Mouse (Mus musculus): Measurements from ENCODE around the gene Gpc1. TPM values are rescaled to one million over a fixed set of nuclear protein-coding genes. Genes with fewer than 3 reads are reported as not detected.

Gpc1 gene
- total RNA-seq, 2 experiments from 2014 or later = 78.7 to 81.8 TPM

DNA sequence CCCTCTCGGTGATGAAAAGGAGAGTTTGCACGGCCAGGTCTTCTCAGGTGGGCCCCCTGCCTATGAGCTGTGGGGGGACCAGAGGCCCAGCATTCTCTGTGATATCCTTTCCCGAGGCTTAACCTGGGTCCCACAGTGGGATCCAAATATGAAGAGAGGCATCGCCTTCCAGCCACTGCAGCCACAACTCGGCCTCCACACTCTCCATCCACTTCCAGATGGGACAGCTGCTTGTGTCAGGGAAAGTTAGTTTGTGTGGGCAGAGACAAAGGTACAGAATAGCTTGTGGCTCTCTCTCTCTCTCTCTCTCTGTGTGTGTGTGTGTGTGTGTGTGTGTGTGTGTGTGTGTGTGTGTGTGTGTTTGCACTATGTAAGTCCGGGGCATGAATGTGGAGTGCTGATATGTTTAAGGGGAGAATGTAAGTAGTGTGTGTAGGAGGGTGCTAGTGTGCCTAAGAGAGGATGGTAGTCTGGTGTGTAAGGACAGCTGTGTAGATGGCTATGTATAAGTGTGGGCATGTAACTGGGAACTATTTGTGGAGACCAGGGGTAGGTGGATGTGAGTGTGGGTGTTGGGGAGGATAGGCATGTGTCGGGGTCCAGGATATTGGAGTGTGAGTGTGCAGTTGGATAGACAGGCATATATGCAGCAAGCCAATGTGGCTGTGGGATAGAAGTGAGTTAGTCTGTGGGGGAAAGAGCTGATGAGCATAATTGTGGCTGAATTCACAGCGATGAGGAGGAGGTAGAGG is 44.1 kb downstream of the Gpc1 start:
- DNase-seq (ENCODE audit: low spot score in 2 of 2) = peak; percentile 39
- intact Hi-C loops (cut with DNase I) = no loop called here

DNA sequence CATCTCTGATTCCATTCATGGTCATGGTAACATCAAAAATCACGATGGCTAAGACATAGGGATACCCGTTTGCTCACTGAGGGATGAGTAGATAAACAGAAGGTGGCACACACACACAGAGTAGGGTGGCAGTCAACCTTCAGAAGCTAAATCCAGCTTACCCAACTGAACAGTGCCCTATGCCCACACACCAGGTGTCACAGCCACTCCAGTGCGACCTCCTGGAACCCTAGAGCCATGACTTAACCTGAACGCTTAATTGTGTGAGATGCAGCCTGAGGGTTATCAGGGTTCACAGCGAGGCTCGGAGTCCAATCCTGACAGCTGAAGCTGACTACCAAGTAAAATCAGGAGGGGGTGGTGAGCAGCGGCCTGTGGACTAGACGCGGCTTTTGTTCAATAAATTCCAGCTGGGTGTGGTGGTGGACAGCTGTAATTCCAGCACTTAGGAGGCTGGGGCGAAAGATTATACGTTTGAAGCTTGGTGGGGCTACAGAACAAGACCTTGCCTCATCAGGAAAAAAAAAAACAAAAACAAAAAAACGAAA is 46.1 kb downstream of the Gpc1 start:
- DNase-seq (ENCODE audit: low spot score in 2 of 2) = no peak
- intact Hi-C loops (cut with DNase I) = no loop called here

DNA sequence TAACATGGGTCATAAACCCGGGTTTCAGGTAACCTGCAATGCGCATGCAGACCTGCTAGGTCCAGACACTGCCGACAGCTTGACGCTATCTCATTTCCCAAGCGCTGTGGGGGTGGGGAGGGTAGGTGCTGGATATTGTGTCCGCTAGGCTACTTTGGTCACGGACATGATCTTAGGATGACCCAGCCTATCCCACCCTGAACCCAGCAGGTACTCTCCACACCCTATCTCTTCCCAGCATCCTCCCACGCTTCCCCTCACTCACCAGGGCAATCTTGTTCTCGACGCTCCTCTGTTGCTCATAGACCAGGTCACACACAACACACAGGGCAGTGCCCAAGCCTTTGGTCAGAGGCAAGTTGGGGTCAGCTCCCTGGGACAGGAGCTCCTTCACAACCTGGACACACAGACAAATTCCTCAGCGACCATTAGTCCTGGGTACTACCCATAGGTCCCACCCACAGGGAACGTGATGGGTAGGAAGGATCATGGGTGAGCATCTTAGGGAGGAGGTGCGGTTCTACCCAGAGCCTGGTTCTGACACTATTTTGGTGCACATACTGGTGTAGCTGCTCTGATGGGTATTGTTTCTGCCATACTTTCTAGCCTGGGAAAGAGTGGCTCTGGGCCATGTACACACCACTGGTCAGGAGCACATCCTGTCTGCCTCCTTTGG is 46.8 kb downstream of the Gpc1 start:
- intact Hi-C loops (cut with DNase I) = no loop called here
- DNase-seq (ENCODE audit: low spot score in 2 of 2) = no peak

DNA sequence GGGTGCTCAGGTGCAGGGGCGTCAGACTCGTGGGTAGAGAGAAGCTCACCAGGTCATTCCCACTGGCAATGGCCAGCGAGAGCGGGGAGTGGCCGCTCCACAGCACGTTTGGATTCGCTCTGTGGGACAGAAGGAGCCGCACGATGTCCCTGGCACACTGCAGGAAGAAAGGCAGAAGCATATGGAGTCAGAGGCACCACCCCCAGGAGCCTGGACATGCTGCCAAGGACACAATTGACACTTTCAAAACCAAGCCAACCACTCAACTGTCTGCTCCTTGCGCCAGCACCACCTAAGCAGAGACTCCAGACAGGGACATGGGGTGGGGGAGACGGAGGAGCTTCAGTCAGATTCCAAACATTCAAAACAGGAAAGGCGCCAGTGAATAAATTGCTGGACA is 47.8 kb downstream of the Gpc1 start:
- intact Hi-C loops (cut with DNase I) = no loop called here
- DNase-seq (ENCODE audit: low spot score in 2 of 2) = peak; percentile 66 to 80

DNA sequence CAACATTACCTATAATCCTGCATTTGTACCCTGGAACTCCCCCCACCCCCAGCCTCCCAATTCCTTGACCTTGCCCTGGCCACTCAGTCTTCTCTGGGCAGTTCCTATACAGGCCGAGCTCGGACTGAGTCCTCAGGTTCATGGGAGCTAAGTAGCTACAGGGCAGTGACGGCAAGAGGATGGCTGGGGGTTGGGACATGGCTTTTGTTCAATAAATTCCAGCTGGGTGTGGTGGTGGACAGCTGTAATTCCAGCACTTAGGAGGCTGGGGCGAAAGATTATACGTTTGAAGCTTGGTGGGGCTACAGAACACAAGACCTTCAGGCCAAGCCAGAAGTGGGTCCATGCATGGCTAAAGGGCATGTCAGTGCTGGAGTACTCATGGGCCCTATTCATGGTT is 48.7 kb downstream of the Gpc1 start:
- intact Hi-C loops (cut with DNase I) = loop anchor here (10.0 kb wide), 1 partner anchor 365 kb away; the partner anchor contains the start of gene Olfr1414
- DNase-seq (ENCODE audit: low spot score in 2 of 2) = no peak

DNA sequence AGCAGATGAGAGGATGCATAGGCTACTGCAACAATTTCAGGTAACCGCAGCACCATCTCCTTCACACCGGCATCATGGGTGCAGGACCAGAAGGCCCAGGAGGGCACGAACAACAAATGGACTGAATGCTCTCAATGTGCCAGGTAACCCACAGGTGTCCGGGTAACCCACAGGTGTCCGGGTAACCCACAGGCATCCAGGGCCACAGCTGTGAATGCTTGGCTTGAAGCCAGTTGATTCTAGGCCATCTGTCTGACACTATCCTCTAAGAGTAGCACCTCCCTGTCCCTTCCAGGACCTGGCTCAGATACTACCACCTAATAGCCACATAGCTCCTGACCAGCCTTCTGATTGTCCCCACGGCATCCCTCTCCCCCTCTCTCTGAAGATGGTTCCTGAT is 50.5 kb downstream of the Gpc1 start:
- intact Hi-C loops (cut with DNase I) = loop anchor here (10.0 kb wide), 1 partner anchor 367 kb away; the partner anchor contains the start of gene Olfr1414
- DNase-seq (ENCODE audit: low spot score in 2 of 2) = no peak

DNA sequence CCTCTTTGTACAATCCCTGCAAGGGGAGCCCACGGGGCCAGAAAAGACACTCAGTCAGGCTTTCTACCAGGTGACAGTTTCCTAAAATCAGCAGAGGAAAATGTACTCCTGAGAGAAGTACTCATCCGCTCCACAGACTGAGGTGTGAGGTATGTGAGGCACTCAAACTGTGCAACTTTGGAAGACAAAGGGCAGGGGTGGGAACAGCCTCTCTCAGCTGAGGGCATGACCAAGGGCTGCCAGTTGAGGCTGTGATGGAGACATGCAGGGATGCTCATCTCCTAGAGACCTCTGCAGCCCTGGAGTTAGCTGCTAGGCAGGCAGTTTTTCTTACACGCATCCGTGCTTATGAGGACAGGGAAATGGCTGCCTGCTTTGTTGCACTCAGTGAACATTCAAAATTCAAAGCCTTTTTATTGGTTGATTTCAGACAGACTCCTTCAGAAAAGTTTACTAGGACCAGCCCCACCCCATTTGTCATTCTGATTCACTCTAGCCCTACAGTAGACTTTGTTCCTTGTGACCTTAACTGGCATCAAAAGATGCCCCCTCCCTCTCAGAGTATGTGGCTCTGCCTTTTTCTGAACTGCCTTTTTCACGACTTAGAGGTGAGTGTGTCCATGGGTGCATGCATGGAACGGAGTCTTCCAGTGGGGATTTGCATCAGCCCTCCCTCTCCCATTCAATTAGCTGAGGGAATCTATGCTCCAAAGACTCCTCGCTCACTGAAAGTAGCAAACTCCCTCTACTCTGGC is 57.6 kb downstream of the Gpc1 start:
- DNase-seq (ENCODE audit: low spot score in 2 of 2) = no peak
- intact Hi-C loops (cut with DNase I) = loop anchor here (10.0 kb wide), 1 partner anchor 374 kb away; the partner anchor contains the start of gene Olfr1414

DNA sequence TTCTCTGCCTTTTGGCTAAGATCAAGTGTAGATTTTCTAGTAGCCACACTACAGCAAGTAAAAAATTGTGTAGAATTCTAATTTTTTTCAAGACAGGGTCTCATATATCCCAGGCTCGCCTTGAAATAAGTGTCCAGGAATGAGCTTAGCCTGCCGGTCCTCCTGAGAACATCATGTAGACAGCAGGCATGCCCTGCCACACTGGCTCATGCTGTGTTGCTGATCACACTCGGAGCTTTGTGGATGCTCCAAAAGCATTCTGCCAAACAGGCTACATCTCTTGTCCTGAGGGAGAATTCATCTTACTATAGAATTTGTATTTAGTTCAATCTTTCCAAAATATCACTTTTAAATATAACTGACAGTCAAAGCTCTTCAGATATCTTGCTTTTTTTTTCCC is 61.3 kb downstream of the Gpc1 start:
- intact Hi-C loops (cut with DNase I) = loop anchor here (5.0 kb wide), 1 partner anchor 45 kb away; no protein-coding TSS in a partner anchor

DNA sequence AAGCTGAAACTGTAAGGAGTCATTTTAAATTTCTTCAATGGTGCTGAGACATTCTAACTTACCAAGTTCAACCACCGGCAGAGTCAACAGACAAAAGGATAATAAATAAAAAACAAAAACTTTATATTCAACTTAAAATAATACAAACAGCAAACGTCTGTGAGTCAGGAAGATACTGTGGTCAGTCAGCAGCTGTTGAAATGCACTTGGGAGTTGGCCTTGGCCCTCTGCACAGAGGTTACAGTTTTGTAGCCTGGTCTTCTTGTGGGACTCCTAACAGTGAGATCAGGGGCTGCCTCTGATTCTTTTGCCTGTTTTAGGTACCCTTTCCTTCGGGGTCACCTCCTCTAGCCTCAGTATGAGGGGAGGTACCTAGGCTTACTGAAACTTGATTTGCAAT is 62.5 kb downstream of the Gpc1 start:
- intact Hi-C loops (cut with DNase I) = loop anchor here (5.0 kb wide), 1 partner anchor 47 kb away; no protein-coding TSS in a partner anchor

More for the DNA sequence above, 61.3 kb downstream of the Gpc1 start:
- DNase-seq (ENCODE audit: low spot score in 2 of 2) = no peak

DNA sequence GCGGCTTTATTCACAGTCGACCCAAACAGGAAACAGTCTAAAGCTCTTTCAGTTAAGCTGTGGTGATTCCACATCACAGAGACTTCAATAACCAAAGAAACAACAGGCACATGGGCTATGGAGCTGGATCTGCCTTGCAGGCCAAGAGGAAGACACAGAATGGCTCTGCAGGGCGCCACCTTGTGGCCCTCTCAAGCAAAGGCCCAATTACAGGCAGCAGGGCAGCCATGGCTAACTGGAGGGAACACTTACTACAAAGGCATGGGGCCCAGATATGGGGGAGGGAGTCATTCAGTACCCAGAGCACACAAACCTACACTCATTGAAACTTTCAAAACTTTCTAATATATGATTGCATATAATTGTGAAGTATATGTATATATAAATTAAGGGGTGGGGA is 63.6 kb downstream of the Gpc1 start:
- DNase-seq (ENCODE audit: low spot score in 2 of 2) = peak; percentile 73 to 80
- intact Hi-C loops (cut with DNase I) = no loop called here

More for the DNA sequence above, 62.5 kb downstream of the Gpc1 start:
- DNase-seq (ENCODE audit: low spot score in 2 of 2) = no peak

DNA sequence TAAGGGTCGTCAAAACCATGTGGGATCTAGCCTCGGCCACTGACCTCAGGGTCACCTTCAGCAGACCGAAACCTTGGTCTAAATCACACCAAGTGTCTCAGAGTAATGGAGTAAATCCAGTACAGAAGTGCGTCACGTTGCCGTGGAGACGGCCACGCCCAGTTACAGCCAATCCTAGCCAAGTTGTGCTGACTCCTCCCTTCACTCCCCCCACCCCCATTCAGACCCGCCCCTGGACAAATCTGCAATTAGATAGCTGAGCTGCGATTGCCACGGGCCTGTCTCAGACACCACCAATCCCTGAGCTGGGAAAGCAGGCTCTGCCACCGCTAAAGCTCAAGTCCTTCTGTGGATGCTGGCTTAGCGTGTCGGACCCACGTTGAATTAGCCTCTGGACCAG is 71.3 kb downstream of the Gpc1 start, which contains the start of gene Ankmy1:
TSS of gene Ankmy1 (minus strand) at position 121 of the 400 bp plus-strand sequence.
- intact Hi-C loops (cut with DNase I) = no loop called here
- DNase-seq (ENCODE audit: low spot score in 2 of 2) = peak; percentile 60 to 68

DNA sequence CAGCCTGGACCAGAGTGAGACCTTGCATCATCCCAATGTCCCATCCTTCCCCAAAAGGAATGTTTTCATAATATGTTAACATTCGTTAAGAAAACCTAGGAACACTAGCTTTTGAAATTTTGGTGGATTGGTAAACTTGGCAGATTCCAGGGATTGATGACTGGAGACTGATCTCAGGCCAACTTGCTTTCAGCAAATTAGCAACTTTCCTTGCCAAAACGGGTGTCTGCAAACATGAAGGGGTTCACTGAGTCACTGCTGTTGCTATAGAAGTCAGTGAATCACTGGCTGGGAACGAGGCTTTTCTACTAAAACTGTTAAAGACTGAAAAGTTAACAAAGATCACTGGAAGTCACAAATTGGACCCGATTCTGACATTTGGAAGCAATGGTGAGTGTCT is 72.2 kb downstream of the Gpc1 start:
- intact Hi-C loops (cut with DNase I) = no loop called here
- DNase-seq (ENCODE audit: low spot score in 2 of 2) = no peak

DNA sequence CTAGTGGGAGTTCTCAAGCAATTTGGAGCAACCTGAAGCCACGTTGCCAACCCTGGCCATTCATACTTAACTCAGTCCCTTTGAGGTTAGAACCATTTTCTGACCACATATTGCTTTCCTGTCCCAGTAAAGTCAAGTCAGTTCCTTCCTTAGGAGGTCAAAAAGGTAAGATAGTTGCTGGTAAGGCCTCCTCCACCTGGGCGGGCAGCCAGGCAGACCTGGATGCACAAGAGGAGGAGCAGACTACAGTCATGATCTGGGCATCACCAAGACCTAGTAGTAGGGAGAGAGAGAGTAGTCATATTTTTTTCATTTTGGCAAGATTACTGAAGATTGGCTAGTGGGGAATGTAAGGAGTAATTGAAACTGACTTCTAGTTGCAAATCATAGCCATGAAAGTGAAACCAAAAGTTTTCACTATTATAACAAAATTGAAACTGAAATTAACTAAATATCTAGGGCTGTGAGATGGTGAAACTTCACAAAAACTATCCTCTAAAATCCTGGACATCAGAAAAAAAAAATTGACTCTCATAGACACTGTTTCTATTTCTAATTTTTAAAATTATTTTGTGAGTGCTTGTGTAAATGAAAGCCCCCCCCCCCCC is 74.4 kb downstream of the Gpc1 start:
- intact Hi-C loops (cut with DNase I) = no loop called here
- DNase-seq (ENCODE audit: low spot score in 2 of 2) = no peak

DNA sequence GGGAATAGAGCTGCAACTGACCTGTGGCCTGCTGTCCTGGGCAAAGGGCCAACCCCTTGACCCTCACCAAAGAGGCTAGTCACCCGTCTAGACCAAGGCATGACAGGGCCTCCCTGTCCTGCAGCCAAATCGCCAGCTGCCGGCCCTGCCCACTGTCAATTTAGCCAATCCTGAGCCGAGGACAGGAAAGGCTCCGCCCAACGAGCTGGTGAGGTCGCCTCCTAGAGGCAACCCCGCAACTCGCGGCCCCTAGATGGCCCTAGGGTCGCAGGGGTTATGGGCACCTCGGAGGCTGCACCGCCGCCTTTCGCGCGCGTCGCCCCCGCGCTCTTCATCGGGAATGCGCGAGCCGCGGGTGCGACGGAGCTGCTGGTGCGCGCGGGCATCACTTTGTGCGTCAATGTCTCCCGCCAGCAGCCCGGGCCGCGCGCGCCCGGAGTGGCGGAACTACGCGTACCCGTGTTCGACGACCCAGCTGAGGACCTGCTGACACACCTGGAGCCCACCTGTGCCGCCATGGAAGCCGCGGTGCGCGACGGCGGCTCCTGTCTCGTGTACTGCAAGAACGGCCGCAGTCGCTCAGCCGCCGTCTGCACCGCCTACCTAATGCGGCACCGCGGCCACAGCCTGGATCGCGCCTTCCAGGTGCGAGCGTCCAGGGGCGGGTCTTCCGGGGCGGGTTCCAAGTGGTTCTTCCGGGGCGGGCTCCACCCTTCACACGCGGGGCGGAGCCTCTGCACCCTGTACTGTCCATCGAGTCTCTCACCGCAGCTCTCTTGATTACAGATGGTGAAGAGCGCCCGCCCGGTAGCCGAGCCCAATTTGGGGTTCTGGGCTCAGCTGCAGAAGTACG is 75.6 kb downstream of the Gpc1 start, which contains the start of gene Dusp28:
TSS of gene Dusp28 (plus strand) at position 203 of the 853 bp plus-strand sequence.
- intact Hi-C loops (cut with DNase I) = no loop called here
- DNase-seq (ENCODE audit: low spot score in 2 of 2) = peak; percentile 83 to 85

DNA sequence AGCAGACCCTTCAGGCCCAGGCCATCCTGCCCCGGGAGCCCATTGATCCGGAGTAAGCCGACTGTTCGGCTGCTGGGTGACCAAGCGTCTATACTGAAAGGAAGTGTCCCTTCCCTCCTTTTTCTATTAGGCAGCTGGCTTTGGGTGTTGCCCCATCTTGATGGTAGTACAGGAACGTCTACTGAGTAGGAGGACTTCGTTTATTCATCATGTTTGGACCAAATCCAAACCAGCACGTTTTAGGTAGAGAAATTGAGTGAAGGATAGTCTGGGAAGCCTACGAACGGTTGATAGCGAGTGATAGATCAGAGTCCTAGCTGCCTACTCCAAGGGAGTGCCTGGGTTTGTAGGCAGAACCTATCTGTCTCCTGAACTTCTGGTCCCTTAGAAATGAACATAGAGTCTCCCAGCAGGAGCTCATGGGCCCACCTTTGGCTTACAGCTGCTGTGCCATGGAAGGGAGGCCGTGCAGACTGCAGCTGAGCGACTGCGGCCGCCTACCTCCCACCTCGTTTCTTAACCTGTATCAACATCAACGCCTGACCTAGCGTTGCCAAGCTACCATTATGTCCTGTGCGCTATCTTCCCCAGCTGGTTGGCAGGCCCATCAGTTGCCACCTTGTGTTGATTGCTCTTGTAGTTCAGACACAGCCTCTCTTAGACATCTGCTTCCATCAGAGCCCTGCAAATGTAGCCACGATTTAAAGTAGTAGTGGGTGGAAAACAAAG is 76.4 kb downstream of the Gpc1 start:
- intact Hi-C loops (cut with DNase I) = no loop called here
- DNase-seq (ENCODE audit: low spot score in 2 of 2) = no peak

DNA sequence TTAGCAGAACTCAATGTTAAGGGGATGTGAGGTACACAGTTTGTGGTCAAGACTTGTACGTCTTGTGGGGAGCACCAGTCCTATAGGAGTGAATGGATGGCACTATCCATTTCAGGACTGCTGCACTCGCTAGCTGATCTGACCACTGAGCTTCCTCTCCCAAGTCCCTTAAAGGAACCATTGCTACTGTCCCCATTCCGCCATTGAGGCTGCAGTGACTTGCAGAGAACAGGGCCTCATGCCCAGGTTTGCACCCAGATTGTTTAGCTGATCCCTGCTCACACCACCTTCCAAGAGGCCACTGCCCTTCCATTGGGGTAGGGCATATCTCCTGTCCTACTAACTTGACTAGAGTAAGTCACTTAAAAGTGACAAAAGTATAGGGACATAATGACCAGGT is 77.2 kb downstream of the Gpc1 start:
- intact Hi-C loops (cut with DNase I) = no loop called here
- DNase-seq (ENCODE audit: low spot score in 2 of 2) = no peak

DNA sequence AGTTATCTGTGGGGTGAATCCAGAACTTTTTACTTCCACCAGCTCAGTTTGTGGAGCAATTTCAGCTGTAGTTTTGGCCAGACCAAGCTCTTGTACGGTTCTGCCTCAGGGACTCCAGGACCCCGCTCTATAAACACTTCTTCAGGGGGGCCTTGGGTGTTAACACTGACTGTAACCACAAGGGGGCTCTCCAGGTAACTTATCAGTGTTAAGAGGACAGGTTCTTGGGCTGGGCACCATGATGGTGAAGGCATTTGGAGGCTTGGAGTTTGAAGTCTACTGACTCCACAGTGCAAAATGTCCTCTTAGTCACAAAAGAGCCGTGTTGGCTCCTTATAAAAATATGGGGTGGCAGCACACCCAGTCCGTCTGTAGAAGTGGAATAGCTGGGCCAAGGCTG is 77.6 kb downstream of the Gpc1 start:
- DNase-seq (ENCODE audit: low spot score in 2 of 2) = no peak
- intact Hi-C loops (cut with DNase I) = no loop called here

Data from left cerebral cortex, postnatal 36 days (tissue).